Comparison of ENCODE assay signal across 19 mouse cellular contexts in genomic region chr12:109694046-109694445, GRCm38 (mm10).
"Had no signal": no experiment of that assay in that cellular context is flagged by ENCODE, and none has a peak within 500 bp of the region (broad histone marks: within the 10 kb centered on the region; RNA-seq: fewer than 3 reads in every experiment).

No protein-coding gene starts in this region.

- H3K27me3 ChIP-seq: limb, embryonic 13.5 days; liver, embryonic 12.5 days; liver, embryonic 15.5 days; lung, embryonic 15.5 days; neural tube, embryonic 12.5 days; neural tube, embryonic 15.5 days; stomach, embryonic 15.5 days had no signal

- H3K4me1 ChIP-seq: limb, embryonic 13.5 days; liver, embryonic 12.5 days; liver, embryonic 15.5 days; lung, embryonic 15.5 days; neural tube, embryonic 12.5 days; neural tube, embryonic 15.5 days; stomach, embryonic 15.5 days had no signal

- H3K9me3 ChIP-seq: limb, embryonic 10.5 days; limb, embryonic 13.5 days; liver, embryonic 12.5 days; liver, embryonic 15.5 days; lung, embryonic 15.5 days; neural tube, embryonic 12.5 days; neural tube, embryonic 15.5 days; stomach, embryonic 15.5 days had no signal

- H3K4me3 ChIP-seq: layer of hippocampus, adult 2 months; limb, embryonic 10.5 days; limb, embryonic 13.5 days; liver, embryonic 12.5 days; liver, embryonic 15.5 days; lung, embryonic 15.5 days; neural tube, embryonic 12.5 days; neural tube, embryonic 15.5 days; stomach, embryonic 15.5 days had no signal

- DNase-seq: kidney, postnatal 25 days; layer of hippocampus, adult 9-11 months; liver; lung, postnatal 4 days; midbrain, embryonic 14.5 days; right cerebral cortex, adult 18-20 months; right cerebral cortex, postnatal 14 days; right cerebral cortex, postnatal 4 days; thymus, postnatal 25 days had no signal

- H3K27ac ChIP-seq: kidney, postnatal 0 days; layer of hippocampus, adult 2 months; limb, embryonic 10.5 days; limb, embryonic 13.5 days; liver, embryonic 12.5 days; liver, embryonic 15.5 days; lung, embryonic 15.5 days; neural tube, embryonic 12.5 days; neural tube, embryonic 15.5 days; stomach, embryonic 15.5 days had no signal
